Mouse (Mus musculus) layer of hippocampus, adult 9-11 months (tissue): ENCODE measurements around the gene Olfr564.

Experiments used
- DNase-seq: peaks from one replicate; pipeline ENCODE4 v3.0.0; 2022

Gene Olfr564

DNA sequence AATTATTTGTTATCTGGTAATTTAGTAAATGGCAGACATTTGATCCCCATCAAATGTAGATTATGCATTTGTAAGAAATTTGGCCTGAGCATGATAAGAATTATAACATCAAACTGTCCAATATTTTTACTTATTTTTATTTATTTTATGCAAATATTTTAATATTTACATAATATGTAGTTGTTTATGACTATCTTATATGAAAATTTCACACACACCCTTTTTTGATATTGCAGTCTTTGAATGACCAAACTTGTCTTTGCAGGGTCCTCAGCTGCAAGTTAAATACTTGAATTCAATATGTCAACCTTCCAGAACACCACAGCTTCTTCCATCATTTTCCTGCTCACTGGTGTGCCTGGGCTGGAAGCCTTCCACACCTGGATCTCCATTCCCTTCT, at the start of gene Olfr564:
Gene Olfr564, plus strand, starts transcription at position 301 of the 400 bp plus-strand sequence.
- no peak for DNase-seq

GRCm38 (mm10) chr7:102759266-102759665, 44.0 kb upstream of the Olfr564 start, which contains the start of the genes Olfr560 and Olfr78:
Gene Olfr560 (minus strand): TSS chr7:102759366.
Gene Olfr78 (minus strand): TSS chr7:102759471.
- DNase-seq = no peak

GRCm38 (mm10) chr7:102770921-102771320, 32.4 kb upstream of the Olfr564 start, which contains the start of gene Olfr561:
Gene Olfr561 (plus strand): TSS chr7:102771221.
- no peak for DNase-seq
